Mouse (Mus musculus) lung, postnatal 4 days (tissue): ENCODE results near the gene Zmym1.
"Not testable (repeated sequence)": the region's sequence is repeated elsewhere in the genome, so short reads cannot be mapped to it uniquely, and the experiment has no call there.

Experiments used
- DNase-seq, 2 experiments: peaks; one replicate each; pipeline ENCODE4 v3.0.0; 2021

Zmym1 gene

GRCm38 (mm10) chr4:127026826-127027225 lies 34.1 kb downstream of the Zmym1 start:
- no peak for DNase-seq

GRCm38 (mm10) chr4:127024240-127024639 lies 36.7 kb downstream of the Zmym1 start:
- DNase-seq: no peak

- DNase-seq: no peak
These were observed 37.8 kb downstream of the Zmym1 start for GRCm38 (mm10) chr4:127023201-127023600.

- DNase-seq: peak; percentile 92 to 95
These were observed 38.8 kb downstream of the Zmym1 start for GRCm38 (mm10) chr4:127021989-127022626.

- DNase-seq: peak; percentile 95 to 99
These were observed 39.6 kb downstream of the Zmym1 start, which contains the start of gene Sfpq for GRCm38 (mm10) chr4:127021151-127021945. Sfpq (plus strand) TSS chr4:127021324.

GRCm38 (mm10) chr4:127020411-127021150 lies 40.4 kb downstream of the Zmym1 start:
- DNase-seq: no peak

GRCm38 (mm10) chr4:127016366-127016765 lies 44.6 kb downstream of the Zmym1 start:
- DNase-seq: no peak

GRCm38 (mm10) chr4:127015294-127015993 lies 45.5 kb downstream of the Zmym1 start:
- DNase-seq: peak; percentile 85 to 90

- DNase-seq: peak; percentile 36 to 45
These were observed 55.6 kb downstream of the Zmym1 start for GRCm38 (mm10) chr4:127005113-127005936.

GRCm38 (mm10) chr4:127004384-127004783 lies 56.6 kb downstream of the Zmym1 start:
- DNase-seq: no peak

- DNase-seq: no peak
These were observed 60.3 kb downstream of the Zmym1 start for GRCm38 (mm10) chr4:127000601-127001105.

GRCm38 (mm10) chr4:126999372-126999771 lies 61.6 kb downstream of the Zmym1 start:
- not testable (repeated sequence) for DNase-seq
